Mouse (Mus musculus) B cell, adult 2 months (primary cell): Measurements from ENCODE around the gene Pi4kb.
"Not testable (repeated sequence)": the region's sequence is repeated elsewhere in the genome, so short reads cannot be mapped to it uniquely, and the experiment has no call there.

Experiments used
- DNase-seq, 2 experiments: peaks; one replicate each; pipeline ENCODE4 v3.0.0; 2022

Pi4kb gene

GRCm38 (mm10) chr3:95016532-95017056 is 42.1 kb downstream of the Pi4kb start:
- DNase-seq: no peak

GRCm38 (mm10) chr3:95018741-95019140 is 44.2 kb downstream of the Pi4kb start:
- no peak for DNase-seq

GRCm38 (mm10) chr3:95020956-95021355 is 46.4 kb downstream of the Pi4kb start:
- not testable (repeated sequence) for DNase-seq

GRCm38 (mm10) chr3:95024551-95024950 is 50.0 kb downstream of the Pi4kb start:
- DNase-seq: no peak

- DNase-seq: peak in 1 of 2 experiments; percentile 11
These were observed 50.7 kb downstream of the Pi4kb start for GRCm38 (mm10) chr3:95025202-95025601.

- no peak for DNase-seq
These were observed 52.6 kb downstream of the Pi4kb start for GRCm38 (mm10) chr3:95027057-95027645.

GRCm38 (mm10) chr3:95027701-95028100 is 53.2 kb downstream of the Pi4kb start:
- peak; percentile 35 to 46 for DNase-seq

GRCm38 (mm10) chr3:95028603-95029002 is 54.1 kb downstream of the Pi4kb start:
- DNase-seq: no peak

- not testable (repeated sequence) for DNase-seq
These were observed 54.8 kb downstream of the Pi4kb start for GRCm38 (mm10) chr3:95029291-95029827.

GRCm38 (mm10) chr3:95029953-95030352 is 55.4 kb downstream of the Pi4kb start:
- DNase-seq: peak in 1 of 2 experiments; percentile 22

- DNase-seq: no peak
These were observed 67.1 kb downstream of the Pi4kb start for GRCm38 (mm10) chr3:95041625-95042024.

- peak; percentile 99 for DNase-seq
These were observed 67.8 kb downstream of the Pi4kb start, which contains the start of gene Psmd4 for GRCm38 (mm10) chr3:95042166-95042837. Psmd4 (minus strand) TSS chr3:95042614.

GRCm38 (mm10) chr3:95042838-95043229 is 68.3 kb downstream of the Pi4kb start:
- DNase-seq: no peak

GRCm38 (mm10) chr3:95043251-95043650 is 68.7 kb downstream of the Pi4kb start:
- DNase-seq: no peak

GRCm38 (mm10) chr3:95046462-95047057 is 72.0 kb downstream of the Pi4kb start:
- DNase-seq: no peak

- DNase-seq: no peak
These were observed 73.4 kb downstream of the Pi4kb start for GRCm38 (mm10) chr3:95047914-95048313.

- DNase-seq: peak; percentile 71 to 78
These were observed 78.4 kb downstream of the Pi4kb start for GRCm38 (mm10) chr3:95052959-95053358.

GRCm38 (mm10) chr3:95053701-95054100 is 79.2 kb downstream of the Pi4kb start:
- peak; percentile 56 to 63 for DNase-seq

GRCm38 (mm10) chr3:95054481-95055260 is 80.1 kb downstream of the Pi4kb start:
- no peak for DNase-seq

- no peak for DNase-seq
These were observed 81.7 kb downstream of the Pi4kb start for GRCm38 (mm10) chr3:95056275-95056674.
